Mouse (Mus musculus) MEL (cell line): ENCODE measurements around the gene Cul7.

Experiments used
- CHD2 ChIP-seq: IDR thresholded peaks from 2 replicates; pipeline ENCODE4 v1.6.1; 2011; ENCODE audit warnings: low read length, improper control_type of control experiment
- CTCF ChIP-seq, 3 experiments: IDR thresholded peaks in 2 of 3; conservative IDR thresholded peaks in 1 of 3; 2 replicates each; pipeline ENCODE4 v1.5.1; 2011 to 2012; ENCODE audit warnings: low read length in 3 of 3, low read depth in 2 of 3, mild to moderate bottlenecking in 2 of 3, improper control_type of control experiment in 1 of 3, inconsistent platforms in 1 of 3, mixed read lengths in 1 of 3, moderate library complexity in 1 of 3; ENCODE audit not compliant: control insufficient read depth in 1 of 3, insufficient read depth in 1 of 3, poor library complexity in 1 of 3, severe bottlenecking in 1 of 3
- MAX ChIP-seq: IDR thresholded peaks from 2 replicates; pipeline ENCODE4 v1.6.1; 2011; ENCODE audit warnings: low read length, improper control_type of control experiment
- MEF2A ChIP-seq: IDR thresholded peaks from 2 replicates; pipeline ENCODE4 v1.6.1; 2014; ENCODE audit warnings: low read depth, mild to moderate bottlenecking, inconsistent platforms, low read length, improper control_type of control experiment; ENCODE audit not compliant: poor library complexity, insufficient replicate concordance, severe bottlenecking; ENCODE audit errors: extremely low read depth
- POLR2A ChIP-seq, 2 experiments: IDR thresholded peaks; 2 replicates each; pipeline ENCODE4 v1.6.1; 2011 to 2012; ENCODE audit warnings: low read length in 2 of 2, mild to moderate bottlenecking in 2 of 2, control low read depth in 1 of 2, improper control_type of control experiment in 1 of 2, low read depth in 1 of 2, moderate library complexity in 1 of 2; ENCODE audit not compliant: control insufficient read depth in 1 of 2, insufficient read depth in 1 of 2, poor library complexity in 1 of 2
- POLR2AphosphoS2 ChIP-seq: IDR thresholded peaks from 2 replicates; pipeline ENCODE4 v1.6.1; 2011; ENCODE audit warnings: low read length, improper control_type of control experiment
- RAD21 ChIP-seq: IDR thresholded peaks from 2 replicates; pipeline ENCODE4 v1.6.1; 2011; ENCODE audit warnings: mild to moderate bottlenecking, low read depth, low read length, improper control_type of control experiment
- TBP ChIP-seq: IDR thresholded peaks from 2 replicates; pipeline ENCODE4 v1.8.0; 2011; ENCODE audit warnings: low read depth, low read length, improper control_type of control experiment
- USF1 ChIP-seq: IDR thresholded peaks from 2 replicates; pipeline ENCODE4 v1.6.1; 2014; ENCODE audit warnings: low read depth, mild to moderate bottlenecking, inconsistent platforms, low read length, improper control_type of control experiment, moderate library complexity

- TF ChIP-seq TBP (no peak), RAD21 (no peak), POLR2A (IDR thresholded peaks at IDR 0.05; ENCODE audit: control insufficient read depth in 1 of 2, insufficient read depth in 1 of 2, low read depth in 1 of 2, low read length in 2 of 2, poor library complexity in 1 of 2) (no peak), CHD2 (no peak), POLR2AphosphoS2 (no peak; the same call in 1 of the 2 replicates), MAX (no peak), CTCF (IDR thresholded peaks at IDR 0.05 in 2 of 3, conservative IDR thresholded peaks at IDR 0.05 in 1 of 3; ENCODE audit: control insufficient read depth in 1 of 3, insufficient read depth in 1 of 3, low read depth in 2 of 3, low read length in 3 of 3, poor library complexity in 1 of 3, severe bottlenecking in 1 of 3) (no peak), MEF2A (no peak), USF1 (no peak)
Observed at GRCm38 (mm10) chr17:46713849-46714248, 63.7 kb downstream of the Cul7 start.
